Mouse (Mus musculus) MEL (cell line): ENCODE results near the gene Igsf8.

Experiments used
- CTCF ChIP-seq, 3 experiments: IDR thresholded peaks in 2 of 3; conservative IDR thresholded peaks in 1 of 3; 2 replicates each; pipeline ENCODE4 v1.5.1; 2011 to 2012; ENCODE audit warnings: low read length in 3 of 3, low read depth in 2 of 3, mild to moderate bottlenecking in 2 of 3, improper control_type of control experiment in 1 of 3, inconsistent platforms in 1 of 3, mixed read lengths in 1 of 3, moderate library complexity in 1 of 3; ENCODE audit not compliant: control insufficient read depth in 1 of 3, insufficient read depth in 1 of 3, poor library complexity in 1 of 3, severe bottlenecking in 1 of 3
- ELF1 ChIP-seq: IDR thresholded peaks from 2 replicates; pipeline ENCODE4 v1.6.1; 2014; ENCODE audit warnings: low read depth, mild to moderate bottlenecking, inconsistent platforms, low read length, improper control_type of control experiment, moderate library complexity
- EP300 ChIP-seq, 2 experiments: IDR thresholded peaks; 2 replicates each; pipeline ENCODE4 v1.6.1; 2011; ENCODE audit warnings: improper control_type of control experiment in 2 of 2, low read length in 2 of 2, low read depth in 1 of 2, mild to moderate bottlenecking in 1 of 2
- GATA1 ChIP-seq: IDR thresholded peaks from 2 replicates; pipeline ENCODE4 v1.6.1; 2011; ENCODE audit warnings: low read depth, low read length, improper control_type of control experiment
- JUND ChIP-seq: IDR thresholded peaks from 2 replicates; pipeline ENCODE4 v1.6.1; 2011; ENCODE audit warnings: low read depth, mild to moderate bottlenecking, improper control_type of control experiment, low read length
- MAX ChIP-seq: IDR thresholded peaks from 2 replicates; pipeline ENCODE4 v1.6.1; 2011; ENCODE audit warnings: low read length, improper control_type of control experiment
- MEF2A ChIP-seq: IDR thresholded peaks from 2 replicates; pipeline ENCODE4 v1.6.1; 2014; ENCODE audit warnings: low read depth, mild to moderate bottlenecking, inconsistent platforms, low read length, improper control_type of control experiment; ENCODE audit not compliant: poor library complexity, insufficient replicate concordance, severe bottlenecking; ENCODE audit errors: extremely low read depth
- NELFE ChIP-seq: IDR thresholded peaks from 2 replicates; pipeline ENCODE4 v1.6.1; 2011; ENCODE audit warnings: low read depth, low read length, improper control_type of control experiment
- POLR2A ChIP-seq, 2 experiments: IDR thresholded peaks; 2 replicates each; pipeline ENCODE4 v1.6.1; 2011 to 2012; ENCODE audit warnings: low read length in 2 of 2, mild to moderate bottlenecking in 2 of 2, control low read depth in 1 of 2, improper control_type of control experiment in 1 of 2, low read depth in 1 of 2, moderate library complexity in 1 of 2; ENCODE audit not compliant: control insufficient read depth in 1 of 2, insufficient read depth in 1 of 2, poor library complexity in 1 of 2
- RAD21 ChIP-seq: IDR thresholded peaks from 2 replicates; pipeline ENCODE4 v1.6.1; 2011; ENCODE audit warnings: mild to moderate bottlenecking, low read depth, low read length, improper control_type of control experiment
- TAL1 ChIP-seq: IDR thresholded peaks from 2 replicates; pipeline ENCODE4 v1.6.1; 2012; ENCODE audit warnings: mild to moderate bottlenecking, inconsistent platforms, low read length, moderate library complexity, mixed read lengths
- UBTF ChIP-seq: IDR thresholded peaks from 2 replicates; pipeline ENCODE4 v1.6.1; 2012; ENCODE audit warnings: low read depth, mild to moderate bottlenecking, inconsistent platforms, low read length, improper control_type of control experiment, moderate library complexity, borderline replicate concordance; ENCODE audit not compliant: insufficient read depth
- USF1 ChIP-seq: IDR thresholded peaks from 2 replicates; pipeline ENCODE4 v1.6.1; 2014; ENCODE audit warnings: low read depth, mild to moderate bottlenecking, inconsistent platforms, low read length, improper control_type of control experiment, moderate library complexity
- USF2 ChIP-seq, 2 experiments: IDR thresholded peaks; 2 replicates each; pipeline ENCODE4 v1.6.1; 2011 to 2012; ENCODE audit warnings: improper control_type of control experiment in 2 of 2, low read length in 2 of 2, borderline replicate concordance in 1 of 2, inconsistent platforms in 1 of 2, low read depth in 1 of 2, mild to moderate bottlenecking in 1 of 2; ENCODE audit not compliant: insufficient read depth in 1 of 2

DNA sequence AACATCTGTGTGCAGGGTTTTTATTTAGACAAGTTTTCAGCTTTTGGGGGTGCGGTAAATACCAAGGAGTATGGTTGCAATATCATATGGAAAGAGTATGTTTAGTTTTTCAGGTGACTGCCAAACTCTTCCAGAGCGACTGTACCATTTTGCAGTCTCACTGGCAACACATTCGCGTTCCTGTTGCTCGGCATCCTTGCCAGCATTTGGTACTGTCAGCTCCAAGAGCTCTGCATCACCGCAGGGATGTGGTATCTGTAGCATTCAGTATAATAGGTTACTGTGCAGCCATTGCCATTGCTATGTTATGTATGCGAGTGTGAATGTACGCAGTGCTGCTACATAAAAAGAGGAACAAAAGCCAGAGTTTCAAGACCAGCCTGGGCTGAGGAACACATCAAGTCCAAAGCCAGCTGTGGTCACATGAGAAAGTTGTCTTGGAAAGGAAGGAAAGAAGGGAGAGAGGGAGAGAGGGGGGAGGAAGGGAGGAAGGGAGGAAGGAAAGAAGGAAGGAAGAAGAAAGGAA lies 70.0 kb downstream of the Igsf8 start:
- TF ChIP-seq NELFE (no peak), CTCF (IDR thresholded peaks at IDR 0.05 in 2 of 3, conservative IDR thresholded peaks at IDR 0.05 in 1 of 3; ENCODE audit: control insufficient read depth in 1 of 3, insufficient read depth in 1 of 3, low read depth in 2 of 3, low read length in 3 of 3, poor library complexity in 1 of 3, severe bottlenecking in 1 of 3) (no peak), RAD21 (no peak), POLR2A (IDR thresholded peaks at IDR 0.05; ENCODE audit: control insufficient read depth in 1 of 2, insufficient read depth in 1 of 2, low read depth in 1 of 2, low read length in 2 of 2, poor library complexity in 1 of 2) (no peak), MEF2A (no peak), USF1 (no peak), USF2 (IDR thresholded peaks at IDR 0.05; ENCODE audit: borderline replicate concordance in 1 of 2, insufficient read depth in 1 of 2, low read depth in 1 of 2, low read length in 2 of 2) (no peak), TAL1 (no peak), EP300 (IDR thresholded peaks at IDR 0.05; ENCODE audit: low read depth in 1 of 2, low read length in 2 of 2) (no peak), JUND (no peak), GATA1 (no peak), MAX (no peak), UBTF (no peak), ELF1 (no peak)
